Mouse (Mus musculus) MEL (cell line): ENCODE data around the gene A1cf.

Experiments used
- CTCF ChIP-seq, 3 experiments: IDR thresholded peaks in 2 of 3; conservative IDR thresholded peaks in 1 of 3; 2 replicates each; pipeline ENCODE4 v1.5.1; 2011 to 2012; ENCODE audit warnings: low read length in 3 of 3, low read depth in 2 of 3, mild to moderate bottlenecking in 2 of 3, improper control_type of control experiment in 1 of 3, inconsistent platforms in 1 of 3, mixed read lengths in 1 of 3, moderate library complexity in 1 of 3; ENCODE audit not compliant: control insufficient read depth in 1 of 3, insufficient read depth in 1 of 3, poor library complexity in 1 of 3, severe bottlenecking in 1 of 3
- GATA1 ChIP-seq: IDR thresholded peaks from 2 replicates; pipeline ENCODE4 v1.6.1; 2011; ENCODE audit warnings: low read depth, low read length, improper control_type of control experiment
- JUND ChIP-seq: IDR thresholded peaks from 2 replicates; pipeline ENCODE4 v1.6.1; 2011; ENCODE audit warnings: low read depth, mild to moderate bottlenecking, improper control_type of control experiment, low read length
- MAX ChIP-seq: IDR thresholded peaks from 2 replicates; pipeline ENCODE4 v1.6.1; 2011; ENCODE audit warnings: low read length, improper control_type of control experiment
- MAZ ChIP-seq: IDR thresholded peaks from 2 replicates; pipeline ENCODE4 v1.6.1; 2012; ENCODE audit warnings: low read depth, mild to moderate bottlenecking, inconsistent platforms, low read length, improper control_type of control experiment
- MXI1 ChIP-seq: IDR thresholded peaks from 2 replicates; pipeline ENCODE4 v1.6.1; 2011; ENCODE audit warnings: mild to moderate bottlenecking, low read depth, low read length, improper control_type of control experiment
- TAL1 ChIP-seq: IDR thresholded peaks from 2 replicates; pipeline ENCODE4 v1.6.1; 2012; ENCODE audit warnings: mild to moderate bottlenecking, inconsistent platforms, low read length, moderate library complexity, mixed read lengths

GRCm38 (mm10) chr19:31889988-31890387 is 21.4 kb downstream of the A1cf start:
- TF ChIP-seq MXI1, result no peak
- no peak for TF ChIP-seq CTCF (IDR thresholded peaks at IDR 0.05 in 2 of 3, conservative IDR thresholded peaks at IDR 0.05 in 1 of 3; ENCODE audit: control insufficient read depth in 1 of 3, insufficient read depth in 1 of 3, low read depth in 2 of 3, low read length in 3 of 3, poor library complexity in 1 of 3, severe bottlenecking in 1 of 3)
- TF ChIP-seq TAL1, result no peak
- TF ChIP-seq JUND, result no peak
- no peak for TF ChIP-seq GATA1
- TF ChIP-seq MAZ, result no peak
- TF ChIP-seq MAX, result no peak
